Mouse (Mus musculus) ES-Bruce4 (cell line): ENCODE measurements around the gene Ly6g6d.

Experiments
- CTCF ChIP-seq: IDR thresholded peaks from one replicate; pipeline ENCODE4 v1.8.1; 2011; ENCODE audit warnings: low read depth, low read length
- POLR2A ChIP-seq: IDR thresholded peaks from one replicate; pipeline ENCODE4 v1.8.1; 2011; ENCODE audit warnings: low read length; ENCODE audit not compliant: insufficient read depth

GRCm38 (mm10) chr17:35023756-35024155 lies 54.1 kb downstream of the Ly6g6d start:
- no peak for TF ChIP-seq CTCF
- no peak for TF ChIP-seq POLR2A
